Mouse (Mus musculus): ENCODE measurements around the gene Prdx3. TPM values are rescaled to one million over a fixed set of nuclear protein-coding genes. Genes with fewer than 3 reads are reported as not detected.

Gene Prdx3
- polyA plus RNA-seq, 1 experiment from 2014 or later, result 123 TPM

DNA sequence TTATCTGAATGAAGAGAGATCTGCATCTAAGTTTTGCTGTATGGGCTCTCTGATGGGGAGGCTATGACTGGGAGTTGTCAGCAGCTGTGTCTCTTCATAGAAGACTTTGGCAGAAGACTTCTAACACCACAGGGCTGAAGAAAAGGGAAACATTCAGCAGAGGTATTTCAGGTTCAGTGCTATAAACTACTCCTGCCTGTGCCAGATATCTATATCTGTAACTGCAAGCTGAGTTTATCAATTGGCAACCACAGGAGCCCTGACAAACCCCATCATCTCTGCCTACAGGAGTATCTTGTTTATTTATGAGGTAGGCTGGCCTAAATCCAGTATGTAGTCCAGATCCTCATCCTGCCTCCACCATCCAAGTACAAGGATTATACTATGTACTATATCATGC, 31.0 kb downstream of the Prdx3 start:
- Histone ChIP-seq H3K27me3 (ENCODE audit: low read depth, poor library complexity, severe bottlenecking) (no peaks in the 10 kb centered on the region), H3K27ac (replicated peaks) (no peak overlapping the region), H3K36me3 (peaks cover 46% of the 10 kb centered on the region), H3K9me3 (replicated peaks) (no peaks in the 10 kb centered on the region), H3K4me1 (no peaks in the 10 kb centered on the region), H3K4me3 (no peak overlapping the region)
- DNase-seq (ENCODE audit: low spot score), result no peak

DNA sequence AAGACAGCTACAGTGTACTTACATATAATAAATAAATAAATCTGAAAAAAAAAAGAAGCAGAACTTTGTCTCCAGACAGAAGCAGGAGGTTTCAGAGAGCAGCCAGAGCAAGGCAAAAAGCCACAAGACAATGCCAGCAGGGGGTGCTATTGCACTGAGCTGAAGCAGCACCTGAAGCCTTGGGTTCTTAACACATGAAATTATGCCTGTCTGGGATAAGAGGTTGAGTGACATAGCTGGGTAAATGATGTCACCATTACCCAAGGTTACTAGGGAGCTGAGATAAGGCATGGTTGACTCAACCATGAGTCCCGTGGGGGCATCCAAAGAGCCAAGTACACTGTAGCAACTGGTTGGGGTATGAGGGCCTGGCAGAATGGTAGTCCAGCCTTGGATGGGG, 36.6 kb downstream of the Prdx3 start:
- Histone ChIP-seq H3K36me3 (peaks cover 83% of the 10 kb centered on the region), H3K4me3 (no peak overlapping the region), H3K27ac (replicated peaks) (no peak overlapping the region), H3K27me3 (ENCODE audit: low read depth, poor library complexity, severe bottlenecking) (no peaks in the 10 kb centered on the region), H3K4me1 (no peaks in the 10 kb centered on the region), H3K9me3 (replicated peaks) (no peaks in the 10 kb centered on the region)
- peak; percentile 60 for DNase-seq (ENCODE audit: low spot score)
- 80% methylated on average over 1 of the region's 1 CpGs for WGBS

DNA sequence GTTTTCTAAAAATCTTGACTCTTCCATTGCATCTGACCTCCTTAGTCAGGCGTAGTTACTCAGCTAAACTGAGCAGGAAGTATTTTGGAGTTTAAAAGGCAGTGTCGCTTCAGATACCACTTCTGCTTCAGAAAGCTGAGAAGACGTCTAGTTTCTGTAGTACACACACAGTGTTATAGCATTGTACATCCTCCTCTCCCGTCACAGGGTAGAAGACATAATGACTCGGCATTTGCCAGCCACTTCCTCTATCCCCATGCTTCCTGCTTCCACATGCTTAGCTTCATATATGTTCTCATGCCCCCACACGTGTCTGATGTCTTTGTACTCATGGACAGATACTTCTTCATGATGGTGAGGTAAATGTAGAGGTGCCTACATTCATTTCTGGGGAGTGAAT, 55.7 kb downstream of the Prdx3 start:
- no peak overlapping the region for H3K4me3 ChIP-seq
- H3K27ac ChIP-seq (replicated peaks), result no peak overlapping the region
- H3K9me3 ChIP-seq (replicated peaks), result no peaks in the 10 kb centered on the region
- peaks cover 91% of the 10 kb centered on the region for H3K36me3 ChIP-seq
- no peak for DNase-seq (ENCODE audit: low spot score)
- no peaks in the 10 kb centered on the region for H3K27me3 ChIP-seq (ENCODE audit: low read depth, poor library complexity, severe bottlenecking)
- no peaks in the 10 kb centered on the region for H3K4me1 ChIP-seq
- WGBS, result 93% methylated on average over 6 of the region's 6 CpGs

Other genes with a start within 250 kb of the Prdx3 start
- 1.6 and 2.2 TPM in 2 replicates for gene Nanos1, start 118.6 kb downstream of the Prdx3 start, polyA plus RNA-seq (2016; fragmentation: Nextera tagmentation; extraction: Ambion mirVana)
- 144 and 146 TPM in 2 replicates for gene Eif3a, start 83.9 kb downstream of the Prdx3 start, polyA plus RNA-seq (2016; fragmentation: Nextera tagmentation; extraction: Ambion mirVana)
- gene Fam45a, start 63.0 kb downstream of the Prdx3 start, polyA plus RNA-seq (2016; fragmentation: Nextera tagmentation; extraction: Ambion mirVana), result 32.9 and 37.4 TPM in 2 replicates
- 14.1 and 14.4 TPM in 2 replicates for gene Sfxn4, start 13.1 kb downstream of the Prdx3 start, polyA plus RNA-seq (2016; fragmentation: Nextera tagmentation; extraction: Ambion mirVana)
- gene Grk5, start 15.2 kb upstream of the Prdx3 start, polyA plus RNA-seq (2016; fragmentation: Nextera tagmentation; extraction: Ambion mirVana), result 1.9 and 2.1 TPM in 2 replicates